Mouse (Mus musculus) liver, embryonic 14.5 days (tissue): ENCODE data around the gene Chadl. TPM values are rescaled to one million over a fixed set of nuclear protein-coding genes. Genes with fewer than 3 reads are reported as not detected.

ENCODE experiments used
- ATAC-seq: fragments of 200-750 bp; cut with Nextera tagmentation; 2 replicates; pipeline ENCODE4 v1.8.0; 2017; ENCODE audit warnings: moderate number of reproducible peaks, mild to moderate bottlenecking, moderate library complexity; ENCODE audit not compliant: insufficient read depth
- DNase-seq, 3 experiments: peaks; one replicate each; pipeline ENCODE4 v3.0.0-alpha.2; 2012 to 2013; ENCODE audit warnings: low read depth in 3 of 3, low spot score in 3 of 3
- H3K27ac ChIP-seq: fragments of 300-500 bp; sonication (generic); 2 replicates; pipeline ENCODE4 v1.5.1; 2014; ENCODE audit warnings: moderate library complexity, mild to moderate bottlenecking, control low read depth, inconsistent platforms
- H3K27me3 ChIP-seq: fragments of 300-500 bp; sonication (generic); 2 replicates; pipeline ENCODE4 v1.6.1; 2014; ENCODE audit warnings: mild to moderate bottlenecking, low read length, moderate library complexity; ENCODE audit not compliant: control insufficient read depth, insufficient read depth
- H3K36me3 ChIP-seq: fragments of 300-500 bp; sonication (generic); replicated peaks from 2 replicates; pipeline ENCODE4 v1.6.1; 2014; ENCODE audit warnings: low read depth; ENCODE audit not compliant: control insufficient read depth, insufficient read depth
- H3K4me1 ChIP-seq, 2 experiments: fragments of 200-500 bp in 1 of 2; fragments of 300-500 bp in 1 of 2; sonication (generic) in 1 of 2; replicated peaks; 2 replicates each; pipeline ENCODE4 v1.6.1; 2012 to 2014; ENCODE audit warnings: antibody characterized with exemption in 1 of 2, inconsistent platforms in 1 of 2, low read length in 1 of 2; ENCODE audit not compliant: control insufficient read depth in 2 of 2, insufficient read depth in 2 of 2
- H3K4me2 ChIP-seq: fragments of 300-500 bp; sonication (generic); 2 replicates; pipeline ENCODE4 v1.6.1; 2014; ENCODE audit warnings: low read depth, mild to moderate bottlenecking, control low read depth, moderate library complexity
- H3K4me3 ChIP-seq, 2 experiments: fragments of 200-500 bp in 1 of 2; fragments of 300-500 bp in 1 of 2; sonication (generic) in 1 of 2; 2 replicates each; pipeline ENCODE4 v1.5.1; 2012 to 2014; ENCODE audit warnings: low read depth in 2 of 2, low read length in 2 of 2, mild to moderate bottlenecking in 2 of 2, control low read depth in 1 of 2, inconsistent platforms in 1 of 2, moderate library complexity in 1 of 2; ENCODE audit not compliant: insufficient read depth in 1 of 2
- H3K9ac ChIP-seq: fragments of 300-500 bp; sonication (generic); replicated peaks from 2 replicates; pipeline ENCODE4 v1.6.1; 2014; ENCODE audit warnings: mild to moderate bottlenecking, control low read depth, moderate library complexity
- H3K9me3 ChIP-seq: fragments of 300-500 bp; sonication (generic); 2 replicates; pipeline ENCODE4 v1.6.1; 2016; ENCODE audit warnings: low read length, mixed read lengths; ENCODE audit not compliant: control insufficient read depth
- CTCF ChIP-seq: IDR thresholded peaks from 2 replicates; pipeline ENCODE4 v1.5.1; 2016; ENCODE audit warnings: antibody characterized with exemption, low read depth, control low read depth
- EP300 ChIP-seq: IDR thresholded peaks from 2 replicates; pipeline ENCODE4 v1.6.1; 2016; ENCODE audit warnings: antibody characterized with exemption, low read depth
- WGBS: fragments of 180-500 bp; shearing (Covaris S2); extraction: QIAGEN DNeasy Blood & Tissue Kit; methylation state at CpG from one replicate; pipeline ENCODE4 v1.1.7; 2014; ENCODE audit not compliant: insufficient replicate concordance; 5-methylcytosine and 5-hydroxymethylcytosine counted together
- polyA plus RNA-seq, 2 experiments: library from polyadenylated mRNA; depleted of rRNA in 1 of 2; stranded (reverse) in 1 of 2; unstranded in 1 of 2; fragments of >200 nt; fragmentation: Nextera tagmentation in 1 of 2; extraction: Ambion mirVana in 1 of 2; gene quantifications; 2 replicates each; pipeline versions ENCODE4 v1.2.1 to v1.2.3; 2012 to 2014

Gene Chadl
- polyA plus RNA-seq, 2 experiments = 0.20 to 0.25 TPM

DNA sequence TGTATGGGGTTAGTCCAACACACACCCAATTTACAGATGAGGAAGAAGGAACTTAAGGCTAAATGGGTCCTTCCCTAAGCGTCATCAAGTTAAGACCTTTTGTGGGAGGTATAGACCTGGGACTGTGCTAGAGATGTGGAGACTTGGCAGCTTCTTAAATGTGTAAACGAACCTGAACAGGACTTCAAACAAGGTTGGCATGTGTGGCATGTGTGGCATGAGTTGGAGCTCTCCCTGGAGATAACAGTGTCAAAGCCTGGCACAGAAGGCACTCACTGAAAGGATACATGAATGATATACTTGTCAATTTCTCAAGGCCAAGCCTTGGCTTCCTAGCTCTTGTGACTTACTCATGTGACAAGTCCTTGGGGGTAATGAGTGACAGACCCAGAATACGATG is 42.2 kb upstream of the Chadl start:
- Histone ChIP-seq H3K27me3 (no peaks in the 10 kb centered on the region), H3K4me2 (no peak overlapping the region), H3K9ac (no peak overlapping the region), H3K4me3 (no peak overlapping the region), H3K36me3 (no peaks in the 10 kb centered on the region), H3K27ac (no peak overlapping the region), H3K4me1 (no peaks in the 10 kb centered on the region; a peak in 1 of 4 replicates), H3K9me3 (no peaks in the 10 kb centered on the region)
- 57% methylated on average over 3 of the region's 3 CpGs for WGBS
- DNase-seq (no peak), ATAC-seq (no peak)
- TF ChIP-seq EP300 (no peak), CTCF (no peak)

DNA sequence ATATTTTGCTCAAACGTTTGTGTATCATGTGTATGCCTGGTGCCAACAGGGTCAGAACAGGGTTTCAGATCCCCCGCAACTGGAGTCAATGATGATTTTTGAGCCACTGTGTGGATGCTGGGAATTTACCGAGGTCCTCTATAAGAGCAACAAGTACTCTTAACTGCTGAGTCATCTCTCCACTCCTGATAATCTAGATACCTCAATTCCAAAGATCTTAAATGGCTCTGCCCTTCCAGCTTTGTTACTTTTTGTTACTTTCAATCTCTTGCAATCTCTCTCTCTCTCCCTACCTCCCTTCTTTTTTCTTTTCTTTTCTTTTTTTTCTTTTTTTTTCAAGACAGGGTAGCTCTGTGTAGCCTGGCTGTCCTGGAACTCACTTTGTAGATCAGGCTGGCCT is 38.0 kb upstream of the Chadl start:
- peaks cover 0 to 1% of the 10 kb centered on the region in 2 experiments; a peak in 2 of 4 replicates for H3K4me1 ChIP-seq
- no peaks in the 10 kb centered on the region for H3K36me3 ChIP-seq
- no peak overlapping the region for H3K4me3 ChIP-seq
- H3K4me2 ChIP-seq = no peak overlapping the region
- no peak for ATAC-seq
- TF ChIP-seq CTCF (no peak), EP300 (no peak)
- WGBS = 36% methylated on average over 3 of the region's 3 CpGs
- no peak overlapping the region for H3K9ac ChIP-seq
- no peaks in the 10 kb centered on the region for H3K9me3 ChIP-seq
- no peak for DNase-seq
- H3K27me3 ChIP-seq = no peaks in the 10 kb centered on the region
- H3K27ac ChIP-seq = no peak overlapping the region

DNA sequence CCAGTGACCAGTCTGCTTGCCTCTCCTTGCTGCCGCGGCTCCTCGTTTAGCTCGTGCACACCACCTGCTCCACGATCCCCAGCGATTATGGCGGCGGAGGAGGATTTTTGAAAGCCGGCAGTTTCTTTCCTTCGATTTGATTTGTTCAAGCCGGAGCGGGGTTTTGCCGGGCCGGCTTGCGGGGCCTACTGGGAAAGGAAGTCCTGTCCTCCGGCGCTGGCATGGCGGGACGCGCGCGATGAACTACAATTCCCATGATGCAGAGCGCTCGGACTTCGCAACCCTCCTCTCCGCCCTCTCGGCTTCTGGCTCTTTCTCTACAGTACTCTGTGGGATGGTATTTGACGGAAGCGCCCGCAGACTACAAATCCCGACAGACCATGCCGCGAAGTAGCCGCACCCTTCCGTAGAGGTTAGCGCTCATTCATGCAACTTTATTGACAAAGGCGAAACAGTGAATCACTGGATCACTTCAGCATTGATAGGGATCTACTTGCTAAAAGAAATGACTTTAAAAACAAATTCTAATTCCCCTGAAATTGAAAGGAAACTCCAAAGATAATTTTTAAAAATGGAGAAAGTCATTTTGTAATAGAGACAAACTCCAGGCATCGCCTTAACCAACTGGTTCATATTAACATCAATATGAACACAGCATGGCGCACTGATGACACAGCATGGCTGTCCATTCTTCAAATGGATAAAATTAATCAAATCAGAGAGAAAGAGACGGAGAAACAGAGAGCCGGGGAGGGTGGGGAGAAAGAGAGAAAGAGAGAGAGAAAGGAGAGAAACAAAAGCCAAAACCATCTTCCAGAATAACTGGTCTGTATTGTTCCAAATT is 32.9 kb upstream of the Chadl start:
- ATAC-seq = peak; percentile 96
- H3K9ac ChIP-seq = peak overlapping the region; percentile 97
- peak; percentile 98 for DNase-seq
- H3K36me3 ChIP-seq = peaks cover 11% of the 10 kb centered on the region
- no peaks in the 10 kb centered on the region for H3K9me3 ChIP-seq
- no peaks in the 10 kb centered on the region for H3K27me3 ChIP-seq
- peak; percentile 37; the same call in 1 of the 2 replicates for TF ChIP-seq EP300
- no peak for TF ChIP-seq CTCF
- H3K4me1 ChIP-seq = peaks cover 12% of the 10 kb centered on the region in 2 experiments
- peak overlapping the region; percentile 84 for H3K27ac ChIP-seq
- 5% methylated on average over 41 of the region's 41 CpGs for WGBS
- H3K4me3 ChIP-seq = peak overlapping the region; percentile 84 to 99
- H3K4me2 ChIP-seq = peak overlapping the region; percentile 99

DNA sequence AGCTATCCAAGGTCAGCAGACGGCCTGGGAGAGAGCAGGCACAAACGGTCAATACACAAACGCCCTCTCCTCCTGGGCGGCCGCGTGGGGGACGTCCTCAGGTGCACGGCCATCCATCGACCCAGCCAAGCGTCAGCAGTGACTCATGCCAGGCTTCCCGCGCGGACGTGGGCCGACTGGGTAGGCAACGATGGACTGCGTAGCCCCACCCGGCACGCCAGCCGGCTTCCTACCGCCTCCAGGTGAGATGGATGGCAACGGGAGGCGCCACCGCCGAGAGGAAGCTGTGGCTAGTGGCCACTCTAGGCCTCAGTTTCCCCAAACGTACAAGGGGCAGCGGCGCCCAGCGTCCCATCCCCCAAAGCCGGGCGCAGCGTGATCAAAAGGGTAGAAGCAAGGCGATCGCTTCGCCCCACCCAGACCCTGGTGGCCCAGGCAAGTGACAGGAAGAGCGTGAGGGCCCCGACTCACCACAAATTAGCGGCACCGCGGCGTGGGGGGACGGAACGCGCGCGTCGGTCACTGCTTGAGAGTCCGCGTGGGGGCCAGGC is 32.2 kb upstream of the Chadl start:
- Histone ChIP-seq H3K27ac (peak overlapping the region; percentile 84), H3K4me2 (peak overlapping the region; percentile 99), H3K9me3 (no peaks in the 10 kb centered on the region), H3K4me3 (peak overlapping the region; percentile 84 to 99), H3K4me1 (peaks cover 12% of the 10 kb centered on the region in 2 experiments), H3K36me3 (peaks cover 15% of the 10 kb centered on the region), H3K9ac (peak overlapping the region; percentile 97), H3K27me3 (no peaks in the 10 kb centered on the region)
- under 1% methylated on average over 49 of the region's 49 CpGs for whole genome bisulfite sequencing
- DNase-seq = peak in 2 of 3 experiments; percentile 29 to 46
- ATAC-seq = peak; percentile 62
- TF ChIP-seq EP300 = no peak
- TF ChIP-seq CTCF = no peak

DNA sequence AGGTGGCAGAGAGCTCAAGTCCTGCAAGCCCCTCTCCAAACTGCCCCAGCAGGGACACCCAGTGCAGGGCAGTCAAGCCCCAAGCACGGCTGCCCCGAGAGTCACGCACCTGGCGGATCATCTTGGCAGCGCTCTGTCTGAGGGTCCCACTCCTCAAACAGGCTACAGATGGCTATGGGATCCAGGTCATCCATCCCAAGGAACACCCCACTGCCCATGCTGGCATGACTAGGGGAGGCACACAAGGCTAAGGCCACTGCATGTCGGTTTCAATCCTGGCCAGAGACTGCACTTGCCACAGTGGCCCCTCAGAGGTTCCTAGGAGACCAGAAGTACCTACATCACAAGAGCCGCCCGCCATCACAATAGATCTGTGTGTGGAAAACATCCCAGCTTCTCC is 28.9 kb upstream of the Chadl start:
- Histone ChIP-seq H3K4me2 (no peak overlapping the region), H3K9ac (no peak overlapping the region), H3K4me1 (peaks cover 12% of the 10 kb centered on the region in 2 experiments), H3K27ac (no peak overlapping the region), H3K36me3 (peaks cover 47% of the 10 kb centered on the region), H3K9me3 (no peaks in the 10 kb centered on the region), H3K4me3 (no peak overlapping the region), H3K27me3 (no peaks in the 10 kb centered on the region)
- 88% methylated on average over 8 of the region's 8 CpGs for WGBS
- no peak for DNase-seq
- no peak for ATAC-seq
- TF ChIP-seq CTCF (no peak), EP300 (no peak)
